Mouse (Mus musculus): ENCODE measurements around the gene Hmgb1.

DNA sequence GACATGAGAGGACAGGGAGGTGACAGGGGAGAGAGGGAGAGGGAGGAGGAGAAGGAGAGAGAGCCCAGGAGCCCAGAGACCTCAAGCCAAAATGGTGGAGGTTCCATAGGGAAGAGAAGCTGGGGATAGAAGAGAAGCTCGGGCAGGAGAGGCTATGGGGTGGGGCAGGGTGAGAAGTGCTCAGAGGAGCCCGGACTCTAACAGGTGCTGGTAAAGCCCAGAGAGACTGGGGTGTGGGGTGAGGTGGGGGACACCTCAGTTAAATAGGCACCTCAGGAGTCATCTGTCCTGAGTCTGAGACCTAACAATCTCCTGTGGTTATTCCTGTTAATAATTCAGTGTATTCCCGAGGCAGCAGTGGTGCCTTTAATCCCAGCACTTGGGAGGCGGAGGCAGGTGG lies 91.8 kb downstream of the Hmgb1 start:
- TF ChIP-seq CTCF (IDR thresholded peaks at IDR 0.05; ENCODE audit: borderline replicate concordance, control insufficient read depth, extremely low read depth, insufficient read depth, low read length, poor library complexity) (no peak), POLR2A (IDR thresholded peaks at IDR 0.05; ENCODE audit: control insufficient read depth, extremely low read depth, insufficient read depth, low read length, poor library complexity) (no peak)

Data from thymus, adult 2 months (tissue).